Comparison of ENCODE assay signal across 26 mouse cellular contexts in genomic region chr2:133158206-133158605, GRCm38 (mm10).
DNase-seq lines count a peak whose midpoint lies in the region; ATAC-seq lines count a peak whose summit lies in the region.
"Had no signal": no experiment of that assay in that cellular context is flagged by ENCODE, and none has a peak within 500 bp of the region (broad histone marks: within the 10 kb centered on the region; RNA-seq: fewer than 3 reads in every experiment).

No protein-coding gene starts in this region.

- no peaks in the 10 kb centered on the region for H3K9me3 ChIP-seq in midbrain, embryonic 10.5 days (replicated peaks)
- H3K9me3 ChIP-seq in midbrain, embryonic 11.5 days (ENCODE audit: control insufficient read depth, low read length) = no peaks in the 10 kb centered on the region
- H3K9me3 ChIP-seq in limb, embryonic 11.5 days (ENCODE audit: control insufficient read depth, low read length) = no peaks in the 10 kb centered on the region
- H3K9me3 ChIP-seq in forebrain, embryonic 11.5 days (ENCODE audit: control insufficient read depth, low read length) = no peaks in the 10 kb centered on the region
- H3K9me3 ChIP-seq in kidney, embryonic 15.5 days (replicated peaks) = no peaks in the 10 kb centered on the region
- H3K9me3 ChIP-seq: heart, embryonic 12.5 days; limb, embryonic 12.5 days; lung, embryonic 15.5 days; midbrain, embryonic 12.5 days; neural tube, embryonic 13.5 days; stomach, embryonic 15.5 days had no signal

- no peaks in the 10 kb centered on the region for H3K36me3 ChIP-seq in midbrain, embryonic 10.5 days
- no peaks in the 10 kb centered on the region for H3K36me3 ChIP-seq in midbrain, embryonic 11.5 days (ENCODE audit: control insufficient read depth, insufficient read depth, low read length)
- H3K36me3 ChIP-seq in limb, embryonic 11.5 days (ENCODE audit: control insufficient read depth, insufficient read depth, low read length) = no peaks in the 10 kb centered on the region
- H3K36me3 ChIP-seq in forebrain, embryonic 11.5 days (ENCODE audit: control insufficient read depth, insufficient read depth, low read length) = no peaks in the 10 kb centered on the region
- no peaks in the 10 kb centered on the region for H3K36me3 ChIP-seq in kidney, embryonic 15.5 days
- H3K36me3 ChIP-seq: G1E; heart, embryonic 12.5 days; limb, embryonic 12.5 days; lung, embryonic 15.5 days; midbrain, embryonic 12.5 days; neural tube, embryonic 13.5 days; stomach, embryonic 15.5 days had no signal

- no peak overlapping the region for H3K4me2 ChIP-seq in midbrain, embryonic 11.5 days
- no peak overlapping the region for H3K4me2 ChIP-seq in limb, embryonic 11.5 days (ENCODE audit: low read depth, severe bottlenecking)
- no peak overlapping the region for H3K4me2 ChIP-seq in forebrain, embryonic 11.5 days (ENCODE audit: low read depth, low read length, severe bottlenecking)
- no peak overlapping the region for H3K4me2 ChIP-seq in kidney, embryonic 15.5 days
- H3K4me2 ChIP-seq: heart, embryonic 12.5 days; limb, embryonic 12.5 days; liver, embryonic 11.5 days; lung, embryonic 15.5 days; midbrain, embryonic 12.5 days; neural tube, embryonic 13.5 days; stomach, embryonic 15.5 days had no signal

- no peak for ATAC-seq in midbrain, embryonic 11.5 days (ENCODE audit: low FRiP score)
- no peak for ATAC-seq in limb, embryonic 11.5 days (ENCODE audit: insufficient number of reproducible peaks, low FRiP score, low TSS enrichment, low read depth)
- no peak for ATAC-seq in forebrain, embryonic 11.5 days (replicated peaks; ENCODE audit: low FRiP score)
- no peak for ATAC-seq in kidney, embryonic 15.5 days (replicated peaks; ENCODE audit: low FRiP score)
- ATAC-seq: forebrain, embryonic 14.5 days; intestine, embryonic 16.5 days had no signal

- no peaks in the 10 kb centered on the region for H3K27me3 ChIP-seq in midbrain, embryonic 10.5 days (ENCODE audit: low read depth, poor library complexity, severe bottlenecking)
- H3K27me3 ChIP-seq in midbrain, embryonic 11.5 days (ENCODE audit: control insufficient read depth, insufficient read depth, low read length) = no peaks in the 10 kb centered on the region
- no peaks in the 10 kb centered on the region for H3K27me3 ChIP-seq in limb, embryonic 11.5 days (ENCODE audit: control insufficient read depth, insufficient read depth, low read length)
- no peaks in the 10 kb centered on the region for H3K27me3 ChIP-seq in forebrain, embryonic 11.5 days (ENCODE audit: control insufficient read depth, insufficient read depth, low read length)
- no peaks in the 10 kb centered on the region for H3K27me3 ChIP-seq in kidney, embryonic 15.5 days
- H3K27me3 ChIP-seq: heart, embryonic 12.5 days; limb, embryonic 12.5 days; lung, embryonic 15.5 days; midbrain, embryonic 12.5 days; neural tube, embryonic 13.5 days; stomach, embryonic 15.5 days had no signal

- DNase-seq in midbrain, embryonic 10.5 days (ENCODE audit: low spot score) = no peak
- no peak for DNase-seq in midbrain, embryonic 11.5 days (ENCODE audit: low spot score, missing footprints)
- peak; percentile 29 for DNase-seq in embryo, embryonic 10.5 days (ENCODE audit: low spot score)
- DNase-seq in limb, embryonic 11.5 days (ENCODE audit: low spot score) = peak; percentile 25
- no peak for DNase-seq in forebrain, embryonic 11.5 days (ENCODE audit: low spot score)
- DNase-seq: adrenal gland, postnatal 25 days; B cell, adult 2 months; cerebellum, adult 2 months; cerebellum, postnatal 14 days; gastrocnemius, postnatal 25 days; heart, adult 11 months; kidney, adult 8-10 months; kidney, postnatal 10 days; layer of hippocampus, postnatal 36 days; right cerebral cortex, postnatal 25 days had no signal

- 37% methylated on average over 8 of the region's 8 CpGs for WGBS in midbrain, embryonic 10.5 days
- WGBS in midbrain, embryonic 11.5 days = 39% methylated on average over 8 of the region's 8 CpGs
- WGBS in limb, embryonic 11.5 days = 65% methylated on average over 8 of the region's 8 CpGs
- WGBS in forebrain, embryonic 11.5 days = 38% methylated on average over 8 of the region's 8 CpGs
- WGBS in kidney, embryonic 15.5 days = 60% methylated on average over 8 of the region's 8 CpGs

- H3K9ac ChIP-seq in midbrain, embryonic 11.5 days (ENCODE audit: low read length) = no peak overlapping the region
- no peak overlapping the region for H3K9ac ChIP-seq in limb, embryonic 11.5 days (ENCODE audit: low read length)
- no peak overlapping the region for H3K9ac ChIP-seq in forebrain, embryonic 11.5 days (ENCODE audit: low read length)
- H3K9ac ChIP-seq in kidney, embryonic 15.5 days = no peak overlapping the region
- H3K9ac ChIP-seq: heart, embryonic 12.5 days; limb, embryonic 12.5 days; lung, embryonic 15.5 days; midbrain, embryonic 12.5 days; neural tube, embryonic 13.5 days; stomach, embryonic 15.5 days had no signal

- H3K4me3 ChIP-seq in midbrain, embryonic 10.5 days = no peak overlapping the region
- H3K4me3 ChIP-seq in midbrain, embryonic 11.5 days (ENCODE audit: low read depth, low read length) = no peak overlapping the region
- H3K4me3 ChIP-seq in limb, embryonic 11.5 days (ENCODE audit: low read depth, low read length) = no peak overlapping the region
- H3K4me3 ChIP-seq in forebrain, embryonic 11.5 days (ENCODE audit: low read depth, low read length) = no peak overlapping the region
- no peak overlapping the region for H3K4me3 ChIP-seq in kidney, embryonic 15.5 days (replicated peaks)
- H3K4me3 ChIP-seq: heart, embryonic 12.5 days; limb, embryonic 12.5 days; lung, embryonic 15.5 days; midbrain, embryonic 12.5 days; neural tube, embryonic 13.5 days; stomach, embryonic 15.5 days had no signal

- H3K27ac ChIP-seq in midbrain, embryonic 10.5 days (replicated peaks) = peak overlapping the region; percentile 9; the same call in 1 of the 2 replicates
- H3K27ac ChIP-seq in midbrain, embryonic 11.5 days (ENCODE audit: low read depth, low read length) = no peak overlapping the region
- H3K27ac ChIP-seq in limb, embryonic 11.5 days (replicated peaks; ENCODE audit: low read depth, low read length) = no peak overlapping the region
- H3K27ac ChIP-seq in forebrain, embryonic 11.5 days (ENCODE audit: low read depth, low read length) = no peak overlapping the region
- H3K27ac ChIP-seq in kidney, embryonic 15.5 days = no peak overlapping the region
- H3K27ac ChIP-seq: limb, embryonic 12.5 days; lung, embryonic 15.5 days; midbrain, embryonic 12.5 days; neural tube, embryonic 13.5 days; stomach, embryonic 15.5 days had no signal

- H3K4me1 ChIP-seq in midbrain, embryonic 10.5 days = peaks cover 5% of the 10 kb centered on the region
- no peaks in the 10 kb centered on the region for H3K4me1 ChIP-seq in midbrain, embryonic 11.5 days (ENCODE audit: control insufficient read depth, insufficient read depth, low read length)
- no peaks in the 10 kb centered on the region for H3K4me1 ChIP-seq in limb, embryonic 11.5 days (ENCODE audit: control insufficient read depth, insufficient read depth, low read length)
- no peaks in the 10 kb centered on the region for H3K4me1 ChIP-seq in forebrain, embryonic 11.5 days (replicated peaks; ENCODE audit: control insufficient read depth, insufficient read depth, low read length)
- no peaks in the 10 kb centered on the region for H3K4me1 ChIP-seq in kidney, embryonic 15.5 days
- H3K4me1 ChIP-seq: limb, embryonic 12.5 days; midbrain, embryonic 12.5 days; neural tube, embryonic 13.5 days; stomach, embryonic 15.5 days had no signal

Comparison
In these comparisons a context has a peak if more than half of its experiments do, and no peak if none do; other contexts are left out.
1. DNase-seq: peak in embryo, embryonic 10.5 days (single experiment) and limb, embryonic 11.5 days (single experiment); none in midbrain, embryonic 10.5 days (single experiment), midbrain, embryonic 11.5 days (single experiment) and forebrain, embryonic 11.5 days (single experiment).